Mouse (Mus musculus): ENCODE results near the gene Clcnka. TPM values are rescaled to one million over a fixed set of nuclear protein-coding genes. Genes with fewer than 3 reads are reported as not detected.

Clcnka gene
- polyA plus RNA-seq (2012; rRNA removed) = 99.3 and 105 TPM in 2 replicates

GRCm38 (mm10) chr4:141398545-141398944 is at the start of gene Clcnka:
Gene Clcnka (minus strand): TSS chr4:141398724.
- TF ChIP-seq CTCF (conservative IDR thresholded peaks at IDR 0.05; ENCODE audit: insufficient read depth, insufficient read length, low read depth, low read length) (no peak), POLR2A (IDR thresholded peaks at IDR 0.05; ENCODE audit: low read depth, low read length) (peak; percentile 49)
- Histone ChIP-seq H3K4me3 (ENCODE audit: insufficient read depth, low read depth, low read length) (peak within 1 kb of the TSS; percentile 39), H3K27me3 (replicated peaks; ENCODE audit: control insufficient read depth, insufficient read depth, low read length) (no peaks in the 10 kb centered on the region), H3K36me3 (ENCODE audit: control insufficient read depth, insufficient read depth, low read length) (no peaks in the 10 kb centered on the region), H3K27ac (ENCODE audit: insufficient read depth, low read depth, low read length) (peak within 1 kb of the TSS; percentile 66), H3K4me1 (ENCODE audit: control insufficient read depth, insufficient read depth, low read length) (no peaks in the 10 kb centered on the region; the same call in 1 of the 2 replicates)
- peak; percentile 75 for DNase-seq
- 40% methylated on average over 12 of the region's 12 CpGs for WGBS

- no peaks in the 10 kb centered on the region for H3K27me3 ChIP-seq (replicated peaks; ENCODE audit: control insufficient read depth, insufficient read depth, low read length)
- TF ChIP-seq POLR2A (IDR thresholded peaks at IDR 0.05; ENCODE audit: low read depth, low read length) (no peak), CTCF (conservative IDR thresholded peaks at IDR 0.05; ENCODE audit: insufficient read depth, insufficient read length, low read depth, low read length) (no peak)
- WGBS = 62% methylated on average over 7 of the region's 7 CpGs
- DNase-seq = no peak
- H3K4me1 ChIP-seq (ENCODE audit: control insufficient read depth, insufficient read depth, low read length) = peaks cover 7% of the 10 kb centered on the region; the same call in 1 of the 2 replicates
- no peaks in the 10 kb centered on the region for H3K36me3 ChIP-seq (ENCODE audit: control insufficient read depth, insufficient read depth, low read length)
- no peak overlapping the region for H3K4me3 ChIP-seq (ENCODE audit: insufficient read depth, low read depth, low read length)
- no peak overlapping the region for H3K27ac ChIP-seq (ENCODE audit: insufficient read depth, low read depth, low read length)
These were observed 47.7 kb upstream of the Clcnka start for GRCm38 (mm10) chr4:141446211-141446610.

- TF ChIP-seq CTCF (conservative IDR thresholded peaks at IDR 0.05; ENCODE audit: insufficient read depth, insufficient read length, low read depth, low read length) (no peak), POLR2A (IDR thresholded peaks at IDR 0.05; ENCODE audit: low read depth, low read length) (no peak)
- H3K36me3 ChIP-seq (ENCODE audit: control insufficient read depth, insufficient read depth, low read length) = no peaks in the 10 kb centered on the region
- 8% methylated on average over 14 of the region's 14 CpGs for WGBS
- no peak overlapping the region for H3K27ac ChIP-seq (ENCODE audit: insufficient read depth, low read depth, low read length)
- peaks cover 12% of the 10 kb centered on the region; the same call in 1 of the 2 replicates for H3K4me1 ChIP-seq (ENCODE audit: control insufficient read depth, insufficient read depth, low read length)
- DNase-seq = no peak
- H3K4me3 ChIP-seq (ENCODE audit: insufficient read depth, low read depth, low read length) = peak overlapping the region; percentile 88
- no peaks in the 10 kb centered on the region for H3K27me3 ChIP-seq (replicated peaks; ENCODE audit: control insufficient read depth, insufficient read depth, low read length)
These were observed 46.8 kb upstream of the Clcnka start for GRCm38 (mm10) chr4:141445328-141445720.

- peak; percentile 93 for DNase-seq
- peak within 1 kb of the TSS; percentile 69; the same call in 1 of the 2 replicates for H3K27ac ChIP-seq (ENCODE audit: insufficient read depth, low read depth, low read length)
- H3K4me3 ChIP-seq (ENCODE audit: insufficient read depth, low read depth, low read length) = peak within 1 kb of the TSS; percentile 88
- no peaks in the 10 kb centered on the region for H3K27me3 ChIP-seq (replicated peaks; ENCODE audit: control insufficient read depth, insufficient read depth, low read length)
- WGBS = under 1% methylated on average over 83 of the region's 102 CpGs
- H3K4me1 ChIP-seq (ENCODE audit: control insufficient read depth, insufficient read depth, low read length) = peaks cover 12% of the 10 kb centered on the region; the same call in 1 of the 2 replicates
- no peaks in the 10 kb centered on the region for H3K36me3 ChIP-seq (ENCODE audit: control insufficient read depth, insufficient read depth, low read length)
- TF ChIP-seq CTCF (conservative IDR thresholded peaks at IDR 0.05; ENCODE audit: insufficient read depth, insufficient read length, low read depth, low read length) (no peak), POLR2A (IDR thresholded peaks at IDR 0.05; ENCODE audit: low read depth, low read length) (peak; percentile 58)
These were observed 46.2 kb upstream of the Clcnka start, which contains the start of gene Zbtb17 for GRCm38 (mm10) chr4:141444451-141445327. Gene Zbtb17 (plus strand): TSS chr4:141444654.

GRCm38 (mm10) chr4:141443641-141444429 is 45.3 kb upstream of the Clcnka start:
- Histone ChIP-seq H3K4me3 (ENCODE audit: insufficient read depth, low read depth, low read length) (peak overlapping the region; percentile 88), H3K27me3 (replicated peaks; ENCODE audit: control insufficient read depth, insufficient read depth, low read length) (no peaks in the 10 kb centered on the region), H3K27ac (ENCODE audit: insufficient read depth, low read depth, low read length) (peak overlapping the region; percentile 69; the same call in 1 of the 2 replicates), H3K4me1 (ENCODE audit: control insufficient read depth, insufficient read depth, low read length) (peaks cover 12% of the 10 kb centered on the region; the same call in 1 of the 2 replicates), H3K36me3 (ENCODE audit: control insufficient read depth, insufficient read depth, low read length) (no peaks in the 10 kb centered on the region)
- no peak for DNase-seq
- TF ChIP-seq POLR2A (IDR thresholded peaks at IDR 0.05; ENCODE audit: low read depth, low read length) = no peak
- 33% methylated on average over 11 of the region's 11 CpGs for WGBS

- peak; percentile 91 for DNase-seq
- Histone ChIP-seq H3K36me3 (ENCODE audit: control insufficient read depth, insufficient read depth, low read length) (no peaks in the 10 kb centered on the region), H3K27ac (ENCODE audit: insufficient read depth, low read depth, low read length) (no peak overlapping the region), H3K4me1 (ENCODE audit: control insufficient read depth, insufficient read depth, low read length) (peaks cover 12% of the 10 kb centered on the region; the same call in 1 of the 2 replicates), H3K4me3 (ENCODE audit: insufficient read depth, low read depth, low read length) (no peak overlapping the region), H3K27me3 (replicated peaks; ENCODE audit: control insufficient read depth, insufficient read depth, low read length) (no peaks in the 10 kb centered on the region)
- TF ChIP-seq POLR2A (IDR thresholded peaks at IDR 0.05; ENCODE audit: low read depth, low read length) (no peak), CTCF (conservative IDR thresholded peaks at IDR 0.05; ENCODE audit: insufficient read depth, insufficient read length, low read depth, low read length) (no peak)
These were observed 42.4 kb upstream of the Clcnka start for GRCm38 (mm10) chr4:141440877-141441276.
